Mouse (Mus musculus) small intestine, adult 2 months (tissue): ENCODE measurements around the gene 2010111I01Rik. TPM values are rescaled to one million over a fixed set of nuclear protein-coding genes. Genes with fewer than 3 reads are reported as not detected.

ENCODE experiments used
- H3K27ac ChIP-seq: fragments of 200-500 bp; 2 replicates; pipeline ENCODE4 v1.5.1; 2012; ENCODE audit warnings: low read depth, low read length, control low read depth, inconsistent platforms; ENCODE audit not compliant: insufficient read depth
- H3K27me3 ChIP-seq: fragments of 200-500 bp; 2 replicates; pipeline ENCODE4 v1.6.1; 2012; ENCODE audit warnings: mild to moderate bottlenecking, moderate library complexity, low read length, inconsistent platforms; ENCODE audit not compliant: control insufficient read depth, insufficient read depth
- H3K36me3 ChIP-seq: fragments of 200-500 bp; 2 replicates; pipeline ENCODE4 v1.6.1; 2012; ENCODE audit warnings: mild to moderate bottlenecking, low read length, control low read depth, inconsistent platforms; ENCODE audit not compliant: control insufficient read depth, insufficient read depth
- H3K4me1 ChIP-seq: fragments of 200-500 bp; 2 replicates; pipeline ENCODE4 v1.6.1; 2012; ENCODE audit warnings: low read length, inconsistent platforms, mixed read lengths; ENCODE audit not compliant: control insufficient read depth, insufficient read depth, insufficient read length
- H3K4me3 ChIP-seq: fragments of 200-500 bp; 2 replicates; pipeline ENCODE4 v1.5.1; 2012; ENCODE audit warnings: low read depth, mild to moderate bottlenecking, control low read depth, inconsistent platforms, low read length, moderate library complexity
- CTCF ChIP-seq: fragments of 200-500 bp; IDR thresholded peaks from 2 replicates; pipeline ENCODE4 v1.5.1; 2012; ENCODE audit warnings: low read depth, mild to moderate bottlenecking, control low read depth, inconsistent platforms, low read length, moderate library complexity, mixed read lengths; ENCODE audit not compliant: insufficient replicate concordance, insufficient read length; ENCODE audit errors: extremely low read depth
- POLR2A ChIP-seq: fragments of 200-500 bp; IDR thresholded peaks from 2 replicates; pipeline ENCODE4 v1.6.1; 2012; ENCODE audit warnings: low read depth, mild to moderate bottlenecking, control low read depth, inconsistent platforms, low read length, moderate library complexity
- WGBS: fragments of 180-500 bp; shearing (Covaris S2); methylation state at CpG from one replicate; pipeline ENCODE4 v1.1.7; 2018; 5-methylcytosine and 5-hydroxymethylcytosine counted together
- polyA plus RNA-seq: library from polyadenylated mRNA; depleted of rRNA; stranded (reverse); fragments of >200 nt; gene quantifications from 2 replicates; pipeline ENCODE4 v1.2.3, GENCODE M21; 2012

Gene 2010111I01Rik
- polyA plus RNA-seq, 1 experiment: 48.4 TPM

DNA sequence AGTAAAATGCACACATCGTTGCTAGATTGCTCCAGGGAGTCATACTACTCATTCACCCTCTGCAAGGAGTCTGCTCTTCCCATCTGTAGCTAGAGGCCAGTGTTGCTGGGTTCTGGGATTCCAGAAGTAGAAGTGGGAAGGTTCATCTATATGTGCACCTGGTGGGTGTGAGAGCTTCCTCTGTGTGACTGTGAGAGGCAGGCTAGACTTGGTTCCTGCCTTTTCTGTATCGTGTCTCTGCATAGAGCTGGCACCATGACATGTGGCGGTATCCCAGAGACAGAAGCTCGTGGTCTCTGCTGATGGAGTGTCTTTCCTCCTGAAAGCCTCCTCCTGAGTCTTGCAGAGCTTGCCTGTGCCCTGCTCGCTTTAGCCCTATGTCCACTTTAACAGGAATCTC is 223.6 kb downstream of the 2010111I01Rik start:
- peaks cover 1% of the 10 kb centered on the region; the same call in 1 of the 2 replicates for H3K36me3 ChIP-seq
- WGBS: 49% methylated on average over 5 of the region's 5 CpGs
- H3K27ac ChIP-seq: no peak overlapping the region
- H3K4me1 ChIP-seq: peaks cover 6% of the 10 kb centered on the region; the same call in 1 of the 2 replicates
- H3K4me3 ChIP-seq: no peak overlapping the region
- TF ChIP-seq POLR2A (no peak), CTCF (no peak)
- no peaks in the 10 kb centered on the region for H3K27me3 ChIP-seq

DNA sequence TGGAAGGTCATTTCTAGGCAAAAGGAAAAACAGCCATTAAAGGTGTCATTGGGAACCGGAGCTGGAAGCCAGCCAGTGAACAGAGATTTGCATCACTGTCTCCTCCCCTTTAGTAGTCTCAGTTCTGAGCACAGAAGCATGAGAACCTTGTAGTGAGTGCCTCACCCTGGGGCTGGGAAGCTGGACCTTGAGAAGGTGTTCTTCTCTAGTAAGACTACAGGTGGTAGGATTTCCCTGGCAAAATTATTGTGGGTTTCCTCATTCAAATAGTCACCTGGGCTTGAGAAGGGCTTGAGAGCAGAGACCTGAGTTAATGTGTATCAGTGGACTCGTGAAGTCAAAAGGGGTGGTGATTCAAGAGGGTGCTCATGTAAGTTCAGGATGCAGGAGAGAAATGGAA is 224.1 kb downstream of the 2010111I01Rik start:
- H3K27ac ChIP-seq: no peak overlapping the region
- TF ChIP-seq POLR2A (no peak), CTCF (no peak)
- peaks cover 1% of the 10 kb centered on the region; the same call in 1 of the 2 replicates for H3K36me3 ChIP-seq
- no peaks in the 10 kb centered on the region for H3K27me3 ChIP-seq
- no peak overlapping the region for H3K4me3 ChIP-seq
- peaks cover 6% of the 10 kb centered on the region; the same call in 1 of the 2 replicates for H3K4me1 ChIP-seq
- 17% methylated on average over 2 of the region's 2 CpGs for WGBS

DNA sequence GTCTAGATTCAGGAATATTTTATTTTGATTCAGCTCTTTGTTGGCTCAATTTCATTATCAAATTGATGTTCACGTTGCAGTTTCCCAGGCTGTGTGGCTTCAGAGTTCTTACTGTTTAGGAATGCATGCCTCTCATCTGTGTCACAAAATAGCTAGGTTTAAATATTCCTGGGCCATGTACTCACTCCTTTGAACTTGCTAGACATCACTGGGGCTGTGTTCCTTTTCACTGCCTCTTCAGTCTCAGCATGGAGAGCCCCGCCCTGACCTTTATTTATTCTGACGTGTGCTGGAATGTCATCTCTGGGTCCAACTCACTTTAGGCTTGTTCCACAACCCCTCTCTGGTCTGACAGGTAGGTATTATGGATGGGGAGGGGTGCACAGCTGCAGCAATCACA is 228.7 kb downstream of the 2010111I01Rik start:
- H3K36me3 ChIP-seq: peaks cover 1% of the 10 kb centered on the region; the same call in 1 of the 2 replicates
- no peaks in the 10 kb centered on the region for H3K27me3 ChIP-seq
- WGBS: 66% methylated on average over 3 of the region's 3 CpGs
- peaks cover 4% of the 10 kb centered on the region; the same call in 1 of the 2 replicates for H3K4me1 ChIP-seq
- H3K27ac ChIP-seq: no peak overlapping the region
- H3K4me3 ChIP-seq: no peak overlapping the region
- TF ChIP-seq POLR2A (no peak), CTCF (no peak)

DNA sequence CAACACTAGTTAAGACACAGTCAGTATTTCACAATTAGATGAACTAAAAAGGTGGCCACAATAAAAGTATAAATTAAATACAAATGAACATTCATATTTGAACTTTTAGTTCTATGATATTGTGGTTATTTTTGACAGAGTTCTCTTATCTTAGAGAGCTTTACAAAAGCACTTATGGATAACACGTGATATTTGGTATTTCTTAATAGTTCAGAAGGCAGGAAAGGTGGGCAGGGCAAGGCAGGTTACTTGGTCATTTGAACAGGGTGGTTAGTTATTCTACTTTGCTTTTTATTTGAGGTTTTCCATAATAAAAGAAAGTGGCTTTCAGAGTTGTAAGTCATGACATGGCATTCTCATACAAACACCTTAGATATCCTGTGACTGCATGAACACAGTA is 233.3 kb downstream of the 2010111I01Rik start:
- Histone ChIP-seq H3K27ac (no peak overlapping the region), H3K36me3 (0 out of 2 replicates have a peak, but pooled peaks cover 1% of the 10 kb centered on the region), H3K4me1 (no peaks in the 10 kb centered on the region), H3K27me3 (no peaks in the 10 kb centered on the region), H3K4me3 (no peak overlapping the region)
- 84% methylated on average over 1 of the region's 1 CpGs for WGBS
- no peak for TF ChIP-seq POLR2A
- no peak for TF ChIP-seq CTCF

DNA sequence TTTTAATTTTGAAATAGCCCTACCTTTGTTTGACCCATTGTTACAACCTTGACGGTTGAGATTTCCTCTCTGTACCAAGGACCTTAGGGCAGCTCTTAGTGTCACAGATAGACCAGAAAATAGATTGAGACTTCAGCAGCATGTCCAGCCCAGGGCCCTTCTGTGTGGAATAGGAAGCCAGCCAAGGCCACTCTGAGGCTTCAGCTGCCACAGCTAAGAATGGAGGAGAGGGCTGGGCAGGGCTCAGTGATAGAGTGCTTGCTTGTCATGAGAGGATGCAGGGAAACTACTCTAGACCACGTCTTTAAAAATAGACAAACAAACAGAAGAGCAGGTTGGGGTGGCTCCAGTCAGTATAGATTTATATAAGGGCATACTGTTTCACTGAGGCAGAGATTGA is 234.9 kb downstream of the 2010111I01Rik start:
- no peaks in the 10 kb centered on the region for H3K4me1 ChIP-seq
- 0 out of 2 replicates have a peak, but pooled peaks cover 1% of the 10 kb centered on the region for H3K36me3 ChIP-seq
- WGBS: 76% methylated on average over 2 of the region's 2 CpGs
- no peaks in the 10 kb centered on the region for H3K27me3 ChIP-seq
- no peak overlapping the region for H3K27ac ChIP-seq
- TF ChIP-seq CTCF (no peak), POLR2A (no peak)
- H3K4me3 ChIP-seq: no peak overlapping the region

DNA sequence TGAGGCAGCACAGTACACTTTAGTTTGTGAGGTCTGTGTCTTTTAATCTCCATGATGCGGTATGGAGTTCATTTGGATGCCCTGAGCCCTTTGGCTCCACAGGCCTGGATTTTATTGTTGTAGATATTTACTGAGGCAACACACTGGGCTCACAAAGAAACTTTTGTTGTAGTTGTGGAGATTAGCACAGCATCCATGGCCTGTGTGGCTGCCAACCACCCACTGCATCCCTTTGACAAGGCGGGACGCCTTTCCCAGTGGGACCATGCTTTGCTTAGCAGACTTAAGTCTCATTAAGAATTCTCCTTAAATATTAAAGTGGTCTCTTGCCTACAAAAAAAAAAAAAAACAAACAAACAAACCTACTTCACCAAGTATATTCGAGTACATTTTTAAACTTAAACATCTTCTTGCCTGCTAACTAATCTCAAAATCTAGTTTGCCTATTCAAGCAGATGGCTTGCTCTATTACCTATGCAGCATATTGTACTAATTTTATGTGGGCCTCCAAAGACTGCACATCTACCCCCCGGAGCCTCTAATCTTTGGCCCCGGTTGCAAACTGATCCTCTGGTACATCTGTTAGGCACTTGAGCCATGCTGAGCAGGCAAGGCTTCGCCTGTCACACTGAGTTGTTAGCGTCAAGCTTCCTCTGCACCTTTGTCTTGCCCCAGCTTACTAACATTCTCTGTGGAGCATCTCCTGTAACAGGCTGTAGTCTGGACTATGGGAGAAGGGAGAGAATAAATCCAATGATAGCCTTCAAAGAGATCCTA is 239.0 kb downstream of the 2010111I01Rik start:
- Histone ChIP-seq H3K4me3 (no peak overlapping the region), H3K36me3 (0 out of 2 replicates have a peak, but pooled peaks cover 1% of the 10 kb centered on the region), H3K27me3 (no peaks in the 10 kb centered on the region), H3K4me1 (no peaks in the 10 kb centered on the region), H3K27ac (no peak overlapping the region)
- 93% methylated on average over 8 of the region's 8 CpGs for WGBS
- TF ChIP-seq CTCF: no peak
- TF ChIP-seq POLR2A: no peak

DNA sequence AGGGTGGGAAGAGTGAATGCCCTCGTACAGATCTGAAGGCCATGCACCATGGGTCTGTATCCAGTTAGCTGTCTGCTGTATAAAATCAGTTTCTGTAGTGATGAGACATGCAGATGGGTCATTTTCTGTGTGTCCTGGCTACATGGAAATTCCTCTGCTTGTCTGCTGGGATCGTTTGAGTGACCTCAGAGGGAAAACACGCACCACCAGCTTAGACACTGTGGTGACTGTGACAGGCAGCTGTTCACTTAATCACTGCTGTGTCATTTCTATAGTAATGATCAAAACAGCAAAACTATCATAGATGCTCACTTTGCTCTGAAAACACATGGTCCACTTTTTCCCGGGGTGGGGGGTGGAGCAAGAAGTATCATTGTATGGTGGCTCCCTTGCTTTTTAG is 241.1 kb downstream of the 2010111I01Rik start:
- H3K36me3 ChIP-seq: 0 out of 2 replicates have a peak, but pooled peaks cover 1% of the 10 kb centered on the region
- H3K27ac ChIP-seq: no peak overlapping the region
- no peaks in the 10 kb centered on the region for H3K27me3 ChIP-seq
- TF ChIP-seq CTCF (no peak), POLR2A (no peak)
- 82% methylated on average over 4 of the region's 4 CpGs for WGBS
- no peak overlapping the region for H3K4me3 ChIP-seq
- no peaks in the 10 kb centered on the region for H3K4me1 ChIP-seq
